Mouse (Mus musculus) lung, embryonic 14.5 days (tissue): ENCODE results near the gene Grem1. TPM values are rescaled to one million over a fixed set of nuclear protein-coding genes. Genes with fewer than 3 reads are reported as not detected.

Experiments
- ATAC-seq: fragments of 200-750 bp; cut with Nextera tagmentation; 2 replicates; pipeline ENCODE4 v1.8.0; 2017; ENCODE audit warnings: mild to moderate bottlenecking, moderate TSS enrichment, moderate library complexity; ENCODE audit not compliant: insufficient read depth
- DNase-seq: peaks from one replicate; pipeline ENCODE4 v3.0.0-alpha.2; 2015
- H3K27ac ChIP-seq: fragments of 300-500 bp; sonication (generic); 2 replicates; pipeline ENCODE4 v1.5.1; 2014; ENCODE audit warnings: low read depth, mild to moderate bottlenecking, moderate library complexity
- H3K27me3 ChIP-seq: fragments of 300-500 bp; sonication (generic); 2 replicates; pipeline ENCODE4 v1.6.1; 2014; ENCODE audit warnings: low read length, control low read depth; ENCODE audit not compliant: insufficient read depth
- H3K36me3 ChIP-seq: fragments of 300-500 bp; sonication (generic); 2 replicates; pipeline ENCODE4 v1.6.1; 2014; ENCODE audit warnings: control low read depth; ENCODE audit not compliant: insufficient read depth
- H3K4me1 ChIP-seq: fragments of 300-500 bp; sonication (generic); 2 replicates; pipeline ENCODE4 v1.6.1; 2014; ENCODE audit warnings: antibody characterized with exemption, control low read depth; ENCODE audit not compliant: insufficient read depth
- H3K4me2 ChIP-seq: fragments of 300-500 bp; sonication (generic); 2 replicates; pipeline ENCODE4 v1.6.1; 2014; ENCODE audit warnings: mild to moderate bottlenecking
- H3K4me3 ChIP-seq: fragments of 300-500 bp; sonication (generic); 2 replicates; pipeline ENCODE4 v1.5.1; 2014; ENCODE audit warnings: low read depth, low read length
- H3K9ac ChIP-seq: fragments of 300-500 bp; sonication (generic); 2 replicates; pipeline ENCODE4 v1.6.1; 2014
- H3K9me3 ChIP-seq: fragments of 300-500 bp; sonication (generic); 2 replicates; pipeline ENCODE4 v1.6.1; 2016; ENCODE audit warnings: low read depth, low read length, control low read depth
- CTCF ChIP-seq: IDR thresholded peaks from 2 replicates; pipeline ENCODE4 v1.5.1; 2016; ENCODE audit warnings: antibody characterized with exemption, low read depth
- WGBS: fragments of 180-500 bp; shearing (Covaris S2); extraction: QIAGEN DNeasy Blood & Tissue Kit; methylation state at CpG from one replicate; pipeline ENCODE4 v1.1.7; 2014; 5-methylcytosine and 5-hydroxymethylcytosine counted together
- polyA plus RNA-seq: library from polyadenylated mRNA; unstranded; fragments of >200 nt; fragmentation: Nextera tagmentation; extraction: Ambion mirVana; gene quantifications from 2 replicates; pipeline ENCODE4 v1.2.1, GENCODE M21; 2014

Gene Grem1
- polyA plus RNA-seq, 1 experiment from 2014 or later = 0.37 TPM

- WGBS = under 1% methylated on average over 46 of the region's 47 CpGs
- Histone ChIP-seq H3K9ac (peak overlapping the region; percentile 20; the same call in 1 of the 2 replicates), H3K9me3 (no peaks in the 10 kb centered on the region), H3K4me3 (peak overlapping the region; percentile 45), H3K36me3 (no peaks in the 10 kb centered on the region), H3K27me3 (peaks cover 44% of the 10 kb centered on the region), H3K4me1 (peaks cover 7% of the 10 kb centered on the region; the same call in 1 of the 2 replicates), H3K27ac (no peak overlapping the region), H3K4me2 (peak overlapping the region; percentile 89)
- peak; percentile 68 for DNase-seq
- ATAC-seq = peak; percentile 44; the same call in 1 of the 2 replicates
- TF ChIP-seq CTCF = no peak
Observed at GRCm38 (mm10) chr2:113757525-113758310, 728 bp downstream of the Grem1 start.

GRCm38 (mm10) chr2:113756924-113757524, 1.4 kb downstream of the Grem1 start:
- Histone ChIP-seq H3K27ac (no peak overlapping the region), H3K36me3 (no peaks in the 10 kb centered on the region), H3K27me3 (peaks cover 44% of the 10 kb centered on the region), H3K4me3 (peak overlapping the region; percentile 45), H3K4me2 (peak overlapping the region; percentile 89), H3K4me1 (peaks cover 7% of the 10 kb centered on the region; the same call in 1 of the 2 replicates), H3K9me3 (no peaks in the 10 kb centered on the region), H3K9ac (peak overlapping the region; percentile 20; the same call in 1 of the 2 replicates)
- ATAC-seq = no peak
- TF ChIP-seq CTCF = no peak
- 2% methylated on average over 12 of the region's 12 CpGs for WGBS
- DNase-seq = peak; percentile 24

- Histone ChIP-seq H3K4me1 (no peaks in the 10 kb centered on the region), H3K36me3 (no peaks in the 10 kb centered on the region), H3K4me2 (no peak overlapping the region), H3K27ac (no peak overlapping the region), H3K9me3 (no peaks in the 10 kb centered on the region), H3K9ac (no peak overlapping the region), H3K27me3 (no peaks in the 10 kb centered on the region), H3K4me3 (no peak overlapping the region)
- DNase-seq (no peak), ATAC-seq (no peak)
- WGBS = 74% methylated on average over 12 of the region's 12 CpGs
- TF ChIP-seq CTCF = no peak
Observed at GRCm38 (mm10) chr2:113749721-113750120, 8.7 kb downstream of the Grem1 start.

- no peaks in the 10 kb centered on the region for H3K4me1 ChIP-seq
- H3K4me3 ChIP-seq = no peak overlapping the region
- no peaks in the 10 kb centered on the region for H3K9me3 ChIP-seq
- no peaks in the 10 kb centered on the region for H3K36me3 ChIP-seq
- WGBS = 86% methylated on average over 9 of the region's 9 CpGs
- H3K27me3 ChIP-seq = no peaks in the 10 kb centered on the region
- H3K27ac ChIP-seq = no peak overlapping the region
- no peak overlapping the region for H3K9ac ChIP-seq
- H3K4me2 ChIP-seq = no peak overlapping the region
- ATAC-seq (no peak), DNase-seq (no peak)
- TF ChIP-seq CTCF = no peak
Observed at GRCm38 (mm10) chr2:113749309-113749708, 9.1 kb downstream of the Grem1 start.

GRCm38 (mm10) chr2:113728581-113728980, 29.9 kb downstream of the Grem1 start:
- H3K4me1 ChIP-seq = no peaks in the 10 kb centered on the region
- H3K9ac ChIP-seq = no peak overlapping the region
- WGBS = 87% methylated on average over 3 of the region's 3 CpGs
- H3K9me3 ChIP-seq = no peaks in the 10 kb centered on the region
- H3K36me3 ChIP-seq = no peaks in the 10 kb centered on the region
- no peak overlapping the region for H3K4me2 ChIP-seq
- ATAC-seq = no peak
- no peak for TF ChIP-seq CTCF
- no peak overlapping the region for H3K4me3 ChIP-seq
- no peaks in the 10 kb centered on the region for H3K27me3 ChIP-seq
- no peak for DNase-seq
- no peak overlapping the region for H3K27ac ChIP-seq

GRCm38 (mm10) chr2:113714801-113715200, 43.6 kb downstream of the Grem1 start:
- Histone ChIP-seq H3K4me1 (no peaks in the 10 kb centered on the region), H3K36me3 (no peaks in the 10 kb centered on the region), H3K27me3 (no peaks in the 10 kb centered on the region), H3K4me2 (no peak overlapping the region), H3K9me3 (no peaks in the 10 kb centered on the region), H3K9ac (no peak overlapping the region), H3K27ac (no peak overlapping the region), H3K4me3 (no peak overlapping the region)
- WGBS = 63% methylated on average over 2 of the region's 2 CpGs
- TF ChIP-seq CTCF = no peak
- ATAC-seq (no peak), DNase-seq (no peak)

GRCm38 (mm10) chr2:113713406-113713805, 45.0 kb downstream of the Grem1 start:
- Histone ChIP-seq H3K36me3 (no peaks in the 10 kb centered on the region), H3K4me2 (no peak overlapping the region), H3K4me3 (no peak overlapping the region), H3K27me3 (no peaks in the 10 kb centered on the region), H3K27ac (no peak overlapping the region), H3K9ac (no peak overlapping the region), H3K4me1 (no peaks in the 10 kb centered on the region), H3K9me3 (no peaks in the 10 kb centered on the region)
- TF ChIP-seq CTCF = no peak
- ATAC-seq = no peak
- no peak for DNase-seq
- WGBS = 70% methylated on average over 2 of the region's 2 CpGs
